Mouse (Mus musculus) thymus, adult 18-20 months (tissue): ENCODE data around the gene Ubxn10.

Source experiments
- DNase-seq, 2 experiments: peaks; one replicate each; pipeline ENCODE4 v3.0.0; 2022; ENCODE audit warnings: mixed read lengths in 2 of 2

The Ubxn10 gene

DNA sequence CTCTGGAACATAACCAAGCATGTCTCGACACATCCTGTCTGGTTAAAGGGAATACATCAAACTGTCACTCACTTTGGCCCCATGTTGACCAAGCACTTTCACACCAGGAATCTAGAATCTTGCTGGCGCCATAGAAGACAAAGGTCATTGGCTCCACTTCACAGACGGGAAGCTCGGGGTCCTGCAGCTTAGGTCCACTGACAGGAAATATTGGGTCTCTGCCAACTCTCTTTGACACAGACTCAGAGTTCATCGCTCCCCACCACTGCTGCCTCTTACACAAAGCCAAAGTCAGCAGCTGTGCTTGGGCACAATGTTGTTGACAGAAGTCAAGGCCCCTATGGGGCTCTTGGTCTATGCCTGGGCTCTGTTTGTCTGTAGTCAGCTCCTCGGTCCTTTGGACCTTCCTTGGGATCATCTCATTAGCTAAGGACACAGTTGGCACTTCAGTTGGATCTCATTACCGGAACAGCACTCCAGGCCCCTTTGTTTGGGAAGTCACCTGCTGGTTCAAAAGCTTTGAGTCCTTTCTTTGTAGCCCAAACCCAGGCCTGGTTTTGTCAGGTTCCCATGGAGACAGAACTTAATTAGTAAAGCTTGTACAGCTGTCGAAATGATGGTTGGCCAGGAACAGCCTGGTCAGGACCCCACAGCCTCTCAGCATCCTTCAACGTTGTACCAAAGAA lies 7.8 kb downstream of the Ubxn10 start:
- no peak for DNase-seq

DNA sequence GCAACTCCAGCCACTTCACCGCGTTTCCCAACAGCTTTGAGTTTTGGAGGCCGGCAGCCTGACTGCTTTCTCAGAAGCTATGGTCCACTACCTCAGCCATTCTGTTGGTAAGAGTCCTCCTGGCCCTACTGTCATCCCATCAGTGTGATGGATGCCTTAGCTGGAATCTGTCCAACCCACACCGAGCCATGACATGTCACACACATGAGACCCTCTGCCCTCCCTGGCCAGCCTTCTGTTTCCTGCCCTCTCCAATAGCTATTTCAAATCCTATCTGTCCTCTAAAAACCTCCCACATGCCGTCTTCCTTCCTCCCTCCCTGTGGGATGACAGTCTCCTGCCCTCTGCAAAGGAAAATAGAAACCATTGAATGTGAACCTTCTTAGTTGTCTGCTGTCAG lies 11.2 kb downstream of the Ubxn10 start:
- no peak for DNase-seq

DNA sequence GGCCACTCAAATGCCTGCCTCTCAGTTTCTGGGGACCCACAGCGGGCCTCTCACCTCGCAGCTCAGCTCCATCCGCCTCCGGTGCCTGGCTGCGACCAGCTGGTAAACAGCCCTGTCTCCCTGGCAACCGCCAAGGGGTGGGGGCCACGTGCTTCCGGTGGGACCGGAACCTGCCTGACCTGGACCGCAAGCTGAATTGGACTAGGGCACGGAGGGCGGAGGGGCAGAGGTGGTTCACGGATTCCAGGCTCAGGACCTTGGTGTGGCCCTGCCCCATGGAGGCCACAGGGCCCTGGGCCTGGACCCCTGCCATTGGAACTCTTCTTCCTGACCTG lies 11.9 kb downstream of the Ubxn10 start:
- DNase-seq, result peak; percentile 70 to 80

DNA sequence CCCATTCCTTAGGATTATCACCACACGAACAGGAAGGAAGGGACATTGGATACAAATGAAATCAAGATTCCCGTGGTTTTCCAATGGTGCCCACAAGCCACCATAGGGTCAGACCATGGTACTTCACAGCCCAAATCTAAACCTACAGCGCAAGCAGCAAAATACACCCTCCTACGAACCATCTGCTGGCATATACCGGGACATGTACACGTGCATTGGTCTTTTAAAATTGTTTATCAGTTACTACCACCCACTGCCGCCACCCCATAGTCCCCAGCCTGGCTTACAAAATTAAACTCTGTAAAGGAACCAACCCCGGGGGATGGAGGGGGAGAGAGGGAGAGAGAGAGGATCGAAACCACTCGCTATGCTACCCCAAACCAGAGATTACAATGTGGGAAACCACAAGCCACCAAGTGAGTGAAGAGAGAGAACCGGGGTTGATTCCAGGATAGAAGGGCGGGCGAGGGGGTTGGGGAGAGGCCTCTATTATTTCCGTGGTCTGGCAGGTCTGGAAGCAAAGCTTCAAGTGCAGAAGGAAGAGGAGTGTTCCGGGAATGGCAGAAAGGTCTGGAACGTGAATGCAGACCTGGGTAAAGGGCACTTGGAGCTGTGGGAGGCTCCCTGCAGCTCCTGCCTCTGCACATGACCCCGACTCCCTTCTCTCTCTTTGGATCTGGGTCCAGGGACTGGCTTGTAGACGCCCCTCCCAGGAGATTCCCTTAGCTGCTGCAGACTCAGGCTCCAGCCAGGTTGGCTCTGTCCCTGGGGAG lies 12.4 kb downstream of the Ubxn10 start, which contains the start of gene Pla2g2c:
Gene Pla2g2c (plus strand): TSS at position 439 of the 773 bp plus-strand sequence.
- DNase-seq, result no peak

DNA sequence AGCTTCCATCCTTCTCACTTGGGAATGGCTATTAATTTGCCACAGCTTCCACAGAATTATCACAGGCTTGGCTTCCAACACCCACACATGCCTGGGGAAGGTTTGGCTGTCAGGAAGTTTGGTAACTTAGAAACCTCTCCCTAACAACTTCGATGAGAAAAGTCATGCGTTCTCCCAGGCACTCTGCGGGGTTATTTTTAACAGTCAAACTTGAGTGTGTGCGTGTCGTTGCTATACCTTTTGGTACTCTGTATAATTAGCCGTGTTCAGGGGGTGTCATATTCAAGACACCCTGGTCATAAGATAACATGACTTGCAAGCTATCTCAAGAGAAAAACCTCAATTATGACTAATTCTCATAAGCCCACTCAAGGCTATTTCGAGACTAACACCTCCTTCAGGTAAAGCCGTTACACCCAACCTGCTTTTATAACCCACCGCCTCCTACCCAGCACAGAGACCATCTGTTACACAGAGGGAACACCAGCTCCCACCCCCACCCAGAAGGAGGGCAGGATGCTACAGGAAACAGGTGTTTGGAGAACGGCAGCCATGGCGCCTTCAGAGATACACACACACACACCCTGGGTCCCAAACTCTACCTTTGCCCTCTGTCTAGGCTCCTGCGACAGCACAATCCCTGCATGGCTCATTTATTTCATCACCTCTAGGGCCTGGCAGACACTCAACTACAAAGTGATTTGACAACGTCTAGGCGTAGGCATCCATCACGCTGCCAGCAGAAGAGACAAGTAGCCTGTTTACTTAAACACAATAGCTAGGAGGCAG lies 13.3 kb downstream of the Ubxn10 start:
- DNase-seq, result peak; percentile 54 to 69

DNA sequence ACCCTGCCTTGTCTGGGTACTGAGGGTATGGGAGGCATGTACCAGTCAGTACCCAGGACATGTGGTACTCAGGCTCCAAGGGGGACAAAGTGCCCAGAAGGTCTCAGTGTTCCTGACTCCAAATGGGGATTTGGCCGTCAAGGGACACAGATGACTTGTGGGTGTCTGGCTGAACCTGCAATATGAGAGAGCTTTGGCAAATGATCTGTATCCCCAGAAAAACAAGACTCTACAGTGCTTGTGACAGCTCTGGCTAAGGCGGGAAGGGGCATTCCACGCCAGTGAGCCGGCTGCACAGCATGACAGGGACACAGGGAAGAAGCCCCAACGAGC lies 17.7 kb downstream of the Ubxn10 start:
- no peak for DNase-seq

DNA sequence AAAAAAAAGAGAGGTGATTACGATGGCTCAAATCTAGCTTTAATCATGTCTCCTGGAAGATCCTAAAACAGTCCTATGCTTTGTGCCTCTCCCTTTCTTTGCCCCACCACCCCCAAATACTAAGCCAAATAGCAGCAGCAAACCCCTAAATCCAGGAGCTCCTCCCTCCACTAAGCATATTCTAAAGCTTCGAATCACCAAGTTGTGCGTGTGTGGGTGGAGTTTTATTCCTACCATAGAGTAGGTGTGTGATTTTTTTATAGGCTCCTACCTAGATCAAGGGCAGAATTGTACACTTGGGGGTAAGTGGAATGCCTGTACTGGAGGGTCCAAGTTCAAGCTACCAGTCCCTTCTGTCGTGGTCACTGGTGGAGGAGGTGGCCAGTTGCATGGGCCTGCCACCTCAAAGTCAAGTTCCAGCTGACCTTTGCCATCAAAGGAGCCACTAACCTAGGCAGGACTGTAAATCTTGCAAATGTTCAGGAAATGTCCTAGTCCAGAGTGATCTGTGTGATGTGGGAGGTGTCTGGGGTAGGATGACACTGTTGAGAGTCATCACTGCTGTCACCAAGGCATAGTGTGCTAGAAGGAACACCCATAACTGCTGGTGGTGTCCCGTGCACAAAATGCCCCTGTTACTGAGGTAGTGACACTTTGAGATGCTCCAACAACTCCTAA lies 18.2 kb downstream of the Ubxn10 start:
- no peak for DNase-seq

DNA sequence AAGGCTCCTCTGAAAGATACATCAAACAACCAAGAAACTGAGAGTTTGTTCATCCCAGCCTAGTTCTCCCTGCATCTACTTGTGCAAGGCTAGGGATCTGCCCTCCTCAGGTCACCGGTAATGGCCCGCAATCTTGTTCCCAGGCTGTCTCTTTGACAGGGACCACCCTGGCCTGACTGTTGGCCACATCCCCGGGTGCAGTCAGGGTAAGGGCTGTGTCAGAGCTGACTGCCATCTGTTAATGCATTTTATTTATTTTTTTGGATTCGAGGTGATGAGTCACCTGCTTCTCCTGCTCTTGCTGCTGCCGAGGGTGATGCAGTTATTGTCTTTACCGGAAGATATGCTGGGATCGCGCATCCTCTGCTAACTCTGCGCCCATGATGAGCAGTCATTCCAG lies 20.3 kb downstream of the Ubxn10 start:
- no peak for DNase-seq

DNA sequence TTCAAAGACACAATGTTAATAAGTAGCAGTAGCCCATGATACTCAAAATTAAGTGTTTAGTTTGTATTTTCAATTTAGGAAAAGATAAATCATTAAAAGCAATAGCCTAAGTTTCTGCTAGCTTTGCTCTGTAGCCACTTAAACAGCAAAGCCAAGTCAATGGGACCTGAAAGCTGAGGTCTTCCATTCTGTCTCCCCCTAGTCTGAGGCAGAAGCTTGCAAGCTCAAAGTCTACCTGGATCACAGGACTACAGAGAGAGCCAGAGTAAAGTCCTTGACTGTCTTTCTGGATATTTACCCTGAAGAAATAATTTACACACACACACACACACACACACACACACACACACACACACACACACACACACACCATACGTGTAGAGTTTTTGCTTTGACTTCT lies 22.8 kb downstream of the Ubxn10 start:
- no peak for DNase-seq

DNA sequence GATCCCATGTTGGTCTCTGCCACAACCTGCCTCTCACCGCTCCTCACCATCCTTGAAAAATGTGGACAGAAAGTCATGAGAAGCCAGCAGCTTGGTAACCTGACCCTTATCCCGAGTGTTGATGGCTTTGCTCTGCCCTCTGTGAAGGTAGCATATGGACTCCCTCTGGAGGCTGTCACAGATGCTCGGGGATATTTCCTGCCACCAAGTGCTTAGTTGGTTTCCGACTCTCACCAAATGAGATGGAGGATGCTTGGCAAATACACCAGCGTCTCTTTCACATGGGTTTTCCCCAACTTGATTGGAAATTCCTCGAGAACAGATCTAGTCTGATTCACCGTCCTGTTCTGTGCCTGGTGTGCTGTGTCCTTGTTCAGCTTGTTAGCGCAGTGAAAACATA lies 24.3 kb downstream of the Ubxn10 start:
- no peak for DNase-seq

DNA sequence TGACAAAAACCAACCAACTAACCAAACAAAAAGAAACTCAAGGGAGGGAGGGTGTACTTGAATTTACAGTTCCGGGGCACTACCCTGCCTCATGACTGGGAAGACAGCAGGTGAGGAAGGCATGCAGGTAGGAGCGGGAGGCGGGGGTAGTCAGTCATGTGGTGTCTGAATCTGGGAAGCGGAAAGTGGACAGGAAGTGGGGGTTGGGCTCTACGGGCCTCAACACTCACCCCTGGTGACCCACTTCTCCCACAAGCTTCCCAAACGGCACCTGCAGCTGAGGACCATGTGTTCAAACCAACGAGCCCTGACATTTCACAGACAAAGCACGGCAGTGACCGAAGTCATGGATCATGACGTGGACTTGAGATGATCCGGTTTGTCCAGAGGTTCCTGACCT lies 24.9 kb downstream of the Ubxn10 start:
- DNase-seq, result no peak

DNA sequence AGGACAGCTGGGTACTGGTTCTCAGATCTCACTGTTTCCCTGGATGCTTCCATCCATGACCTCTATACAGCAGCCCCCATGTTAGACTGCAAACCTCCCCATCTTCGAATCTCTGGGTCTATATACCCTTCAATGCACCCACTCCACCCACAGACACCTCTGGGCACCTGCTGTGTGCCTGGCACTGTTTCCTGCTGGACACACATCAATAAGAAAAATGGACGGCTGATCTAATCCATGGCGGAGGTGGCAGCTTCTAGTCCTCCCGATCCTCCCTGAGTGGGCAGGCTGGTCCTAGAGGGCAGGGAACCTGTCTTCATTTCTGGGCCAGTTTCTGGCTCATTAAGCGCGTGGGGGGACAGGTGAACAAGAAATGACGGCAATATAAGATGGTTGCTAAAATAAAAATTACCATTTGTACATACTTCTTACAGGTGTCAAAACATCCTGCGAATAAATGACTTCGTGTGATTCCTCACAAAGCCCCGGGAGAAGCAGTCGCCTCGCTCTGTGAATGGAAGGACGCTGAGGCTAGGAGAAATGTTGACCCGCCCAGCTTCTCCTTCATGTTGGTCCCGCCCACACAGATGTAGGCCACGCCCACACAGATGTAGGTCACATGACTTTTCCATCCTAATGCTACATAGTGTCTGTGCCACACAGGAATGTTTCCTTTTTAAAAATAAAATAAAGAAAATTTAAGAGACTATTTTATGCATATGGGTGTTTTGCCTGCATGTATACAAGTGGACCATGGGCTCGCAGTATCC lies 25.7 kb downstream of the Ubxn10 start:
- DNase-seq, result no peak

DNA sequence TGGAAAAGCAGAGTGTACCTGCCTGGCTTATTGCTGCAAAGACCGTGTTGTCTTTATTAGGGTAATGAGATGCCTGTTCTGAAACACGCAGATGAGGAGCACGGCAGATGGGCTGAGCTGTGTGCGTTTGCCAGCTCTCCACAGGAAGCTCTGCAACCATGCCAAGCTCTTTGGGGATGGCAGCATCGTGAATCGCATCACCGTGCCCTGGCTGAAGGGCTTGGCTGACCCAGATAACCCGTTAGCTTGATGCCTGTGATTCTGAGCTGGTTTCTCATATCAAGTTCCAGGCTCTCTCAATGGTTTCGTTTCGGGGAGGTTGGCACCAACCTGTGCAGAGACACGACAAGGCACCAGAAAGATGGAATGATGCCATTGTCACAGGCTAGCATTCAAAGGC lies 26.3 kb downstream of the Ubxn10 start:
- no peak for DNase-seq

DNA sequence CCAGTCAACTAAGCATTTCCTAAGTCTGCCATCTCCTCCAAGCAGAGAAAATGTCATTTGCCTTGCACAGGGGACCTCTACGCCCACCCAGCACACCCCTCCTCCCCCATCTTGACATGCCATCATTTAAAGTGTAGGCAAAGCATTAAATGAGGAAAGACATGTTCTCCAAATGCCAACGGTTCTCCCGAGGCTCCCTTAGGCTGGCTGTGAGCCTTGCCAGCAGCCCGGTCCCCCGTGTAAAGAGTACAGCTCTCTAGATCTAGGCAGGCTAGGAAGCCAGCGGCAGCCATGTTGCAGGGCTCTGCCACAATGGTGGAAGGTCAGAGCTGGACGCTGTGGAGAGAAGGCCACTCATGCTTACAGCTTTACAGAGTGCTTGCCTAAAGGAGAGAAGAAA lies 27.0 kb downstream of the Ubxn10 start:
- DNase-seq, result no peak

DNA sequence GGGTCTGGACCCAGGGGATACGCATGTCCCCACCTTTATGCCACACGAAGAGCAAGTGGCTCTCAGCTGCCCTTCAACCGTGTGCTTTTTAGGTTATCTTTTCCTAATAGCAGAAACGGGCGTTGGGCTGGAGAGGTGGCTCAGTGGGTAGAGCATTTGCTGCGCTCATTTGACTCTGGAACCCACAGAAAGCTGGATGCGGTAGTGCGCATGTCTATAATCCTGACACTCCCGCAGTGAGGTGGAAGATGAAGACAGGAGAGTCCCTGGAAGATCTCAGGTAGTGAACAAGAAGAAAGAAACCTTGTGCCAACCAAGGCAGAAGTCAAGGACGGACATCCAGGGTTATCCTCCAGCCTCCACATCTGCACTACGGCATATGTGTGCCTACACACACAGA lies 27.7 kb downstream of the Ubxn10 start:
- DNase-seq, result no peak

DNA sequence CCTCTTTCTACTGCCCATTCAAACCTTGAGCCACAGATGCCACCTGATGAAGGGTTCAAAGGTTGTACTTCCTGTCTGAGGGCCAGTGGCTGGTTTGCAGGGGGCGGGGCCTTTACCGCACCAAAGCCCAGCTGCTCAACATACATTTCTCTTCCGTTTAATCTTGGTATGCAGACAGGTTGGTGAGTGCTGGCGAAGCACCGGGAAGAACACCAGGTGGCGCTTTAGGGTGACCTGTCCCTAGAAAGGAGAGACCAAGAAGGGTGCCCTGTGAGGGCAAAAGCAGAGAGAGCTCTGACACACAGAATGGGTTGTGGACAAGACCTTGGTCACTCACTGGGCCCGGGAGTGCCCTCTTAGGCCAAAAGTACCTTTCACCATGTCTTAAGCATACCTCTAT lies 28.3 kb downstream of the Ubxn10 start:
- DNase-seq, result peak; percentile 53 to 62

DNA sequence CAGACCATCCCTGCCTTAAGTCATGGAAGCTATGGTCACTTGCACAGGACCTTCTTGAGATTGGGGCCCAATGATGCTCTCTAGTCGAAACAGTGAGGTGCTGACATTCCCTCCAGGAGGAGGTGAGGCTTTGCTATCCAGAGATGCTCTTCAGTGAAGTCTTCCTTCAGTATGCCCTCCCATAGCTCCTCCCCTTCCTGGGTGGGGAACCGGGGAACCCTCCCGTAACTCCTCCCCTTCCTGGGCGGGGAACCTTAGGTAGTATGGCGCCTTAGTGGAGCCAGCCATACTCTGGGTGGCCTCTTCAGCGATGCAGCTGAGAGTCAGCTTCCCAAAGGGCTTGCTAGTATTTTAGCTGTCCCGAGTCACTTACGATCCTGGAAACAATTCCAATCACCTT lies 30.3 kb downstream of the Ubxn10 start:
- no peak for DNase-seq

DNA sequence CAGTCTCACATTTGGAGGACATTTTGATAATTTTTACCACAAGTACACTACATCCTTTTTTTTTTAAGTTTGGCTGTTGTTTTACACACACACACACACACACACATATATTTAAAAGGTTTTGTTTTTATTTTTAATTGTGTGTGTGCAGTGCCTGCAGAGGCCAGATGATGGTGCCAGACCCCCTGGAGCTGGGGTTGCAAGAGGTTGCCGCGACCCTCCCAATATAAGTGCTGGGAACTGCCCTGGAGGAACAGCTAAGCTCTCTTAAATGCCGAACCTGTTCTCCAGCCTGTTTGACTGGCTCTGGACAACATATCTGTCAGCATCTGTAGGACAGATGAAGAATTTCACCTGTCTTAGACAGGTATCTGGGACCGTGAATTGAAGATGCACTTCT lies 32.8 kb downstream of the Ubxn10 start:
- no peak for DNase-seq

DNA sequence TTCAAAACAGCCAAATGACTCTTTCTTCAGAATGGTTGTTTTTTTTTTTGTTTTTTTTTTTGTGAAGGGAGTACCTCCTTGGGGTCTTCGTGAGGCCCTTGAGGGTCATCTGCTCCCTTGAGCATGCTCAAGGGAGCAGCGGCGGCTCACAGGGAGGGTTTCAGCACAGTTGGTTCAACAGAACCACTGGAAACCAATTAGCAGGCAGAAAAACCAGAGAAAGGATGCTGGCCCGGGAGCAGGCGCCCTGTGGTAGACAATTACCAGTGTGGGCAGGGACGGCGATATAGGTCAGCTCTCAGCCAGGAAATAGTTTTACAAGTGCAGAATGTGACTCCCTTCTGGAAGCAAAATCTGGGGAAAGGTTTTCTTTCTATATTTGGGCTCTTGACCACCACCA lies 33.4 kb downstream of the Ubxn10 start:
- no peak for DNase-seq

DNA sequence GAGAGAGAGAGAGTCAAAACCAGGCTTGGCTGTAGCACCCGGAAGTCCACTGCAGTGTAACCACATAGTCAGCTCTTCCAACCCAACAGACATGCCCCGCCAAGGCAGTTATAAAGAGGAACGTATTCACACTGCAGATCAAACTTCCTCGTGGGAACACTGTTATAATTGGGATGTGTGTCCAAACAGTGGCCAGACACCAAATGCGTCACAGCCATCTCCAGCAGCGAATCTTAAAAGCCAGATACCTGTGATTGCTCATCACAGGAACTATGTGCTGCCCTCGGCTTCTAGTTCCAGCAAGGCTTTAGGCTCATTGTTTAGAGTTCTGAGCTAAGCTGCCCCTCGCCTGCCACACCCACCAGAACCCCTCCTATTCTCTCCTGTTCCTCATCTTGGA lies 34.4 kb downstream of the Ubxn10 start:
- DNase-seq, result no peak

DNA sequence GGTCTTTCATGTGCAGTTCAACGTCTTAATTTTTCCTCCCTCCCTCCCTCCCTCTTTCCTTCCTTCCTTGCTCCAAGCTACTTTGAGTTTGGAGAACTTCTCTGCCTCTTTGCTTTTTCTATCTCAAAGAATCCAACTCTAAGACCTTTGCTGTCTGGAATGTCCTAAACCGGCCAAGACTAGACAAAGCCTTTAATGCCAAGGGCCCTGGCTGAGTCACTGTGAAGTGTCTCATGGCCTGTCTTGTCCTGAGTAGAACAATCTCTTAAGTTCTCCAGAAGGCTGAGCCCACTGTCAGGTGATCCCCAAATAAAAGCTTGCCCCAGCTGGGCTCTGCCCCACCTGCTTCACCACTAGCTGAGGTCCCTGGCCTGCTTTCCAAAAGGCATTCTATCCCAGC lies 34.9 kb downstream of the Ubxn10 start:
- no peak for DNase-seq

DNA sequence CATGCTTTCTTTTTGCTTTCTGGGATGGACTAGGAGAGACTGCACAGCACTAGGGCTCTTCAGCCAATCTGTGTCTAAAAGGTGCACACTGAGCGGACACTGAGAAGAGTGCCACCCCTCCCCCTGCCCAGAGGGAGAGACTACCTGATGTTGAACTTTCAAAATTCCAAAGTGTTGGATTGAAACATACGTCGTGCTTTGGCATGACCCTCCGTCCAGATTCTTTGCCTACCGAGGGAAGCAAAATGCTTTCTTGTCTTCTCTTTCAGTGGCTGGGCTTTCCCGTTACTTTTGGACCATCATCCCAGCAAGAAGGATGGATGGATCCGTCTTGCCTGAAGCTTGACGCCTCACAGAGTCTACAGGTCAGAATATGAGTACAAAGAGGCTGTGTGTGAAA lies 35.9 kb downstream of the Ubxn10 start:
- DNase-seq, result no peak
